Mouse (Mus musculus) cerebellum, postnatal 4 days (tissue): ENCODE results near the gene Pskh1.

Experiments
- DNase-seq, 2 experiments: peaks; one replicate each; pipeline ENCODE4 v3.0.0; 2022; ENCODE audit warnings: low spot score in 2 of 2, mixed read lengths in 1 of 2

Gene Pskh1

DNA sequence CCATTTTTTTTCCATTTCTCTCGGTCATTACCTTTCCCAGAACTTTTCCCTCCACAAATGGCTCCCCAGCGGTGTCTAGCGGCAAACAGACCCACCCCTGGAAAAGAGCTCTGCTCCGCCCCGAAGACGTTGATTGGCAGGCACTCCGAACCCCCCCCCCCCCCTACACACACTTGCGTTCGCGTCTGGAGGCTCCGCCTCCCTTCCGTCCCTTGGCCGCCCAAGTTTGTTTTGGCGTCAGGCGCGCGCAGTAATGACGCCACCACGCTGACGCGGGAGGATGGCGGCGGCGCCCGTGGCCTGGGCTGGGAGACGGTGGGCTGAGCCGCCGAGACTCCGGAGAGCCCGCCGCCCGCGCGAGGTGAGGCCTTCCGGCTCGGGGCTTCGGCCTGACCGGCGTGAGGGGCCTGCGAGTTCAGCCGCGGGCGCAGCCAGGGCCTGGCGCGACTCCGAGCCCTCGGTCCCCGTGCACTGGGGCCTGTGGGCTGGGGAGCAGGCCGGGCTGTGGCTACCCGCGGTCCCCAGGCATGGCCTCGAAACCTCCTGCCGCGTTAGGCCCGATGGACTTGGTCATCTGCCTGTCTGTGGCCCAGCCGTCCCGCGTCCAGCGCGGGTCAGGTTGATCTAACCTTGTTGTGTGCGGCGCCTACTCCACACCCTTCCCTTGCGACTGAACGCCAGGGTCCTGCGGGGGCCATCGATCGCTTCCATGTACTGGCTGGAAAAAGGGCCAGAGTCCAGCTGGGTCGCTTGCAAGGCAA, at the start of gene Pskh1:
TSS of gene Pskh1 (plus strand) at position 262 of the 761 bp plus-strand sequence.
- DNase-seq, result peak; percentile 91 to 95

DNA sequence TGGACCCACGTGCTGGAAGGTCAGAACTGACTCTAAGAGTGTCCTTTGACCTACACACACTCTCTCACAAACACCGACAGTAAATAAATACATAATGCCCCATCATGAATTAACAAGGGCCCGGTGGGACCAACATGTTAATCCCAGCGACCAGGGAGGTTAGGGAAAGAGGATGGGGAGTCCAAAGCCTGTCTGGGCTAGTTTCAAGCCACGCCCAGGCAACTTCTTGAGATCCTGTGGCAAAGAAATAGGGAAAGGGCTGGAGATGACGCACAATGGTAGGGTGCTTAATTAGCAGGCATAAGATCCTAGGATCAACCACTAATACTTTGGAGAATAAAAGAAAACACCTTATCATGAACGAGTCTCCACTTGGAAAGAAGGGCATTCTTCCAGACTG, 49.6 kb upstream of the Pskh1 start:
- DNase-seq, result no peak

DNA sequence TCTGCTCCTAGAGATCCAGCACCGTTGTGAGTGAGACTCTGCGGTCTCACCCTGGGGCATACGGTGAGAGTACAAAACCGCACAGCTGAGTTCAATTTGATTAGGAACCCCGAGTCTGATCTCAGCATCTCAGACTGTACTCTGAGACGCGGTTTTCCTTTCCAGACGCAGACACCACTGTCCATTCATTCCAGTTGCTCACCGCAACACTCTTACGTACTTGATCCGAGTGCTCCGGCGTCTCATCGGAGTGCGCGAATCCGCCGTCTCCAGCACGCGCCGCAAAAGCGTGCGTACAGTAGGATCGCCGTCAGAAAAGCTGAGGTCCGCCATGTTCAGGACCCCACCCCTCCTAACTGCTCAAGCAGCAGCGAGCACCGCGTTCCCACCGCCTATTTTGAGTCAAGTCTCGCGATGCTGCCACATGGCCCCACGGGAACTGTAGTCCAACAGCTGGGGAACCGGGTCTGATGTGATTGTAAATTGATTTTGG, 48.5 kb upstream of the Pskh1 start:
- peak; percentile 83 to 90 for DNase-seq

DNA sequence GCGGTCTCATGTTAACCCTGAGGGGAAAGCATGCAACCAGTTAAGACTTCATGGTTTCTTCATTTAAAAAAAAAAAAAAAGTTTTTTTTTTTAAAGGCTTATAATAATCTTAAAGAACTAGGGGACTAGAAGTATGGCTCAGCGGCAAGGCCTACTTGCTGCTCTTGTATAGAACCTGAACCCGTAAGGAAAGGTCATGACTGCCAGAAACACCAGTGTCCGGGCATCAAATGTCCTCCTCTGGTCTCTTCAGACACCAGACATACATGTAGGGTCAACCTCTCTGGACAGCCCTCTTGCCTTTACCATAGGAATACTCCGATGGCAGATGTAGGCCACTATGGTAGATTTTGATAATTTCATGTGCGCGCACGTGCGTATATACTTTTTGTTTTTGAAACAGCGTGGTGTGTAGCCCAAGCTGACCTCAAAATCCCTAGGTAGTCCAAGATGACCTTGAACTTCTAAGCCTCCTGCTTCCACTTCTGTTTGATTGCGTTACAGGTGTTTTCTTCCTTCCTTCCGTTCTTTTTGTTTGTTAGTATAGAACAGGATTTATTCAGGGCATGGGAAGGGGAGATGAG, 48.0 kb upstream of the Pskh1 start:
- no peak for DNase-seq

DNA sequence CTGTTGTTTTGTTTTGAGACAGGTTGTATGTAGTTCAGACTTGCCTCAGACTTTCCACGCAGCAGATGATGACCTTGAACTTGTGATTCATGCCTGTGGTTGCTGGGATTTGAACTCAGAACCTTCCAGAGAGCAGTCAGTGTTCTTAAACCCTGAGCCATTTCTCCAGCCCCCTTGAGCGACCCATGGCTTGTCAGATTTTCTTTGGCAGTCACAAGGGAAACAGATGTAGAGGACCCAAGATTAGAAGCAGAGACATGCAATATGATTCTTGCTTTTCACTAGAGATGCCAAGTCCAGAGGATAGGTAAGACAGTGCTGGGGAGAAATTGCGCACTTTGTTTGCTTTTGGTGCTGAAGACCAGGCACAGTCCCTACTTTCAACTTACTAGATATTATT, 47.1 kb upstream of the Pskh1 start, which contains the start of gene Cenpt:
TSS of gene Cenpt (minus strand) at position 101 of the 400 bp plus-strand sequence.
- no peak for DNase-seq

DNA sequence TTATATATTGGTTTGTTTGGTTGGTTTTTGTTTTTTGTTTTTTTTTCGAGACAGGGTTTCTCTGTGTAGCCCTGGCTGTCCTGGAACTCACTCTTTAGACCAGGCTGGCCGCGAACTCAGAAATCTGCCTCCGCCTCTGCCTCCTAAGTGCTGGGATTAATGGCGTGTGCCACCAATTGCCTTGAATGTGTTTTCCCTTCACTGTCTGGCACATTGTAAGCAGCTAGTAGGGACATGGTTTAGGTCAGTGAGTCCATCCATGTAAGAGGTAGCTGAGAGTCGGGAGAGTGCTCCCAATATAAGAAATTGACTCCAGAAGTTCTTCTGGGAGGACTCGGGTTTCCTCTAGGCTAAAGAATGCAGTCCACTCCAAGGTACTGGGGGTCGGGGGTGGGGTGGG, 45.9 kb upstream of the Pskh1 start:
- no peak for DNase-seq

DNA sequence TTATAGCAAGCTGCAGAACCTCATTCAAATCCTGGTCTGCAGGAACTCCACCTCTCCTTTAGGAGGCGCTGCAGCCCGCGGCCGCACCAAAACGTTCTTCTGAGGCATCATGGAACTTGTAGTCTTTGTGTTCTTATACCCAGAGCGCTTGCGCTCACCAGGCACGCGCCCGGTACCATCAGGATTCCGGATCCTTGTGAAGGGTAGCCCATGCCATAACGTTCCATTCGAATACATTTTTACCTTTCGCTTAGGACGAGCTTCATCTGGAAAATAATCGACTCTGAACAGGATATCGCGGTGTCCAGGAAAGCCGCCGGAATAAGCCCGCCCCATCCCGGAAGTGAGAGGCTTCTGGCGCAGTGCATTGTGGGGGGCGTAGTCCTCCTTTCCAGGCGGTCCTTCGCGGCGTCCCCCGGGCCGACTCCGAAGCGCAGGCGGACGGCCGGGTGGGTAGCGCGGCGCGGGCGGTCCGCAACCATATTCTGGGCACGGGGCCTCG, 45.5 kb upstream of the Pskh1 start, which contains the start of gene Thap11:
TSS of gene Thap11 (plus strand) at position 418 of the 502 bp plus-strand sequence.
- peak; percentile 77 to 89 for DNase-seq

DNA sequence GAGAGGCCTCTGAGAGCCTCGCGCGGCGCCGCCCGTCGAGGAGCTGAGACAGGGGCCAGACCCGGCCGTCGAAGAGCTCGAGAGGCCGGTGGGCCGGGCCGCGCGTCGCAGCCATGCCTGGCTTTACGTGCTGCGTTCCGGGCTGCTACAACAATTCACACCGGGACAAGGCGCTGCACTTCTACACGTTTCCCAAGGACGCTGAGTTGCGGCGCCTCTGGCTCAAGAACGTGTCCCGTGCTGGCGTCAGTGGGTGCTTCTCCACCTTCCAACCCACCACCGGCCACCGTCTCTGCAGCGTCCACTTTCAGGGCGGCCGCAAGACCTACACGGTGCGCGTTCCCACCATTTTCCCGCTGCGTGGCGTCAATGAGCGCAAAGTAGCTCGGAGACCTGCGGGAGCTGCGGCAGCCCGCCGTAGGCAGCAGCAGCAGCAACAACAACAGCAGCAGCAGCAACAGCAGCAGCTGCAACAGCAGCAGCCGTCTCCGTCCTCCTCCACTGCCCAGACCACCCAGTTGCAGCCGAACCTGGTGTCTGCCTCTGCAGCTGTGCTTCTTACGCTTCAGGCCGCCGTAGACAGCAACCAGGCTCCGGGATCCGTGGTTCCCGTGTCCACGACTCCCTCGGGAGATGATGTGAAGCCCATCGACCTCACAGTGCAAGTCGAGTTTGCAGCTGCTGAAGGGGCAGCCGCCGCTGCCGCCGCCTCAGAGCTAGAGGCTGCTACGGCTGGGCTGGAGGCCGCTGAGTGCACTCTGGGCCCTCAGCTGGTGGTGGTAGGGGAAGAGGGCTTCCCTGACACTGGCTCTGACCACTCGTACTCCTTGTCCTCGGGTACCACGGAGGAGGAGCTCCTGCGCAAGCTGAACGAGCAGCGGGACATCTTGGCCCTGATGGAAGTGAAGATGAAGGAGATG, 44.7 kb upstream of the Pskh1 start:
- peak in 1 of 2 experiments; percentile 47 for DNase-seq

DNA sequence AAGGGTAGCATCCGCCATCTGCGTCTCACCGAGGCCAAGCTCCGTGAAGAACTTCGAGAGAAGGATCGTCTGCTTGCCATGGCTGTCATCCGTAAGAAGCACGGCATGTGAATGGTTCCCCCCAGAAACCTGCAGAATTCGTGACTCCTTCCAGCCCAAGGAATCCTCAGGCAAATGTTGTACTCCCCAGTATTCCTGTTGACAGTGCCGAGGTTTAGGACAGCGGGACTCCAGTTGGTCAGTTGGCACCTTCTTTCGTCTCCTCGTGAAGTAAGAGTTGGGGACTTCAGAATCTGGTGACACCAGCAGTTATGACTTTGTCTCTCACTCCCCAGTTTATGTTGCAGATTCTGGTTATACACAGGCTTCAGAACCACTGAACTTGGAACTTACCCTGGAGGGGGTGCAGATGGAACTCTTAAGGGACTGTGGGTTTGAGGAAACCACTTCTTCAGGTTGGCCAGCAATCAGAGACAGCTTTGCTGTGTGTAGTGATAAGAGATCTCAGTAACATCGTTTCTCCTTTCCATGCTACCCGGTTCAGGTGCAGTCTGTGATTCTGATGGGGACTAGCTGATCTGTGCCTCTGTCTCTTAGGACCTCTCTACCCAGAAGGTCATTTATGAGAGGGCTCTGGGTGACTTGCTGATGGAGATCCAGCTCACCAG, 43.9 kb upstream of the Pskh1 start:
- DNase-seq, result no peak

DNA sequence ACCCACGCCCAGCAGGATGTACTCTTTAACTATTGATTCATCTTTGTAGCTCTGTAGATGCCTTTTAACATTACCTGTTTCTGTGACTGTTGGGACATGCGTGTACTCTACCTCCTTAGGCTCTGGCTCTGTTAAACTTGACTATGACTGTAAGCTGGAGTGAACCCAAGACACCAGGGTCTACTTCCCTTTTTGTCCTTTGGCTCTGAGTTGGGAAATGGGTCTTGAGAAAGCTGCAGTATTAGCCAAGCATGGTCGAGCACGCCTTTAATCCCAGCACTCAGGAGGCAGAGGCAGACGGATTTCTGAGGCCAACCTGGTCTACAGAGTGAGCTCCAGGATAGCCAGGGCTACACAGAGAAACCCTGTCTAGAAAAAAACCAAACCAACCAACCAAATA, 41.7 kb upstream of the Pskh1 start:
- no peak for DNase-seq

DNA sequence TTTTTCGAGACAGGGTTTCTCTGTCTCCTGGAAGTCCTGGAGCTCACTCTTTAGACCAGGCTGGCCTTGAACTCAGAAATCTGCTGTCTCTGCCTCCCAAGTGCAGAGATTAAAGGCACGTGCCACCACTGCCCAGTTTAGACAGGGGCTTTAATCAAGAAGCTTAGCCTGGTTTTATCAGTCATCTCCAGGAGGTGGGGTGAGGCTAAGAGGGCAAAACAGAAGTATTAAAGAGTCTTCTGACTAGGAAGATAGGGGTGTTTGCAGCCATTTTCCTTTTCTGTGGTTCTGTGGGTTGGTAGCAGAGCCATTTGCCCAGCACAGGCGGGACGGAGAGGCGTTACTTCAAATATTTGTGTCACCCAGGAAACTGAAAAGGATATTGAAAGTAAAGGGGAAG, 40.9 kb upstream of the Pskh1 start:
- no peak for DNase-seq

DNA sequence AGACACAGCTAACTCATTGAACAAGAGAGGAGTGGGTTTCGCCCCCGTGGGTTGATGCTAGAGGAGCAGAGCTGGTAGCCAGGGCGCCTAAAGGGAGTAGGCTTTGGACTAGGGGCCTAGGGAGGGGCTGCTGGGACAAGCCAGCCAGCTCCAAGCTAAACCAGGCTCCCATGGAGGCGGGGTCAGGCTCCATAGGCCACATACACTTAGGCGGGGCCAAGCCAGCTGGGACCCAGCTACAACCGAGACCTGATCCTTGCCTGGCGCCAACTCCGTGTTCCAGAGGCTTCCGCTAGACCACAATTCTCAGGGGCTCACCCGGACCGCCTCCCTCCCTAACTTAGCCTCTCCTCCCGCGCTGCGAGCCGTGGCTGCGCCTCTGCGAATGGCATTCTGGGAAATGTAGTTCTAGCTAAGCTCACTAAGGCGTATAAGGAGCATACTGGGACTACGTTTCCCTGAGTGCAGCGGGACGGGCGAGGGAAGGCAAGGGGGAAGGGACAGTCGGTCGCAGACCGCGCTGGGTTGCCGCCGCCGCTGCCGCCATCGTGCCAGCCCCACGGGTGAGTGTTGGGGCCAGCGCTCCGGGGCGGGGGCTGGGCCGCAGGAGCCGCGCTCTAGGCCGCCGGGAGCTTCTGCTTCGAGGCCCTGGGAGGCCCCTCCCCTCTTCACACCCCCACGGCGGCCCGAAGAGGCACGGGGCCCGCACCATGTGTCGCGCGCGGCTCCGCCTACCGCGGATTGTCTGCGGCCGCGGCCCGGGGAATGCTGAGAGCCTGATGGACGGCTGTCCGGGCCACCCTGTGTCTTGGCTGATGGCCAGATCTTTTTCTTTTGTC, 39.9 kb upstream of the Pskh1 start, which contains the start of gene Nutf2:
TSS of gene Nutf2 (plus strand) at position 438 of the 839 bp plus-strand sequence.
- DNase-seq, result peak; percentile 75 to 87

DNA sequence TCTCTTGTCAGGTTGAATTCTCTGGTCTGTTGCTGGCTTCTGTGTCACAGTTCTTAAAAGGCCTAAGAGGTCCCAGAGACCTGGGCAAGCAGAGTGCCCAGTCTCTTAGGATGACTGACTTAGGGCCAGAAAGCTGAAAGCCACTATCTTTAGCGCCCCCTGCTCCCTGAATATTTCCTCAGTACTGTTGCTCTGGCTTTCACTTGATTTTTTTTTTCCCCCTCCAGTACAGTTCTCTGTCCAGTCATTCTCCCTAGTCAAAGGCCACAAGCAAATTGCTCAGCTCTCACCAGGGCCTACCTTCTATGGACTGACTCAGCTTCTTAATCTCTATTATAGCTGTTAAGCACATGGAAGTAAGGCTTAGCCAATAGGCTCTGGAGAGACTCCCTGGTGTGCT, 38.3 kb upstream of the Pskh1 start:
- peak in 1 of 2 experiments; percentile 11 for DNase-seq

DNA sequence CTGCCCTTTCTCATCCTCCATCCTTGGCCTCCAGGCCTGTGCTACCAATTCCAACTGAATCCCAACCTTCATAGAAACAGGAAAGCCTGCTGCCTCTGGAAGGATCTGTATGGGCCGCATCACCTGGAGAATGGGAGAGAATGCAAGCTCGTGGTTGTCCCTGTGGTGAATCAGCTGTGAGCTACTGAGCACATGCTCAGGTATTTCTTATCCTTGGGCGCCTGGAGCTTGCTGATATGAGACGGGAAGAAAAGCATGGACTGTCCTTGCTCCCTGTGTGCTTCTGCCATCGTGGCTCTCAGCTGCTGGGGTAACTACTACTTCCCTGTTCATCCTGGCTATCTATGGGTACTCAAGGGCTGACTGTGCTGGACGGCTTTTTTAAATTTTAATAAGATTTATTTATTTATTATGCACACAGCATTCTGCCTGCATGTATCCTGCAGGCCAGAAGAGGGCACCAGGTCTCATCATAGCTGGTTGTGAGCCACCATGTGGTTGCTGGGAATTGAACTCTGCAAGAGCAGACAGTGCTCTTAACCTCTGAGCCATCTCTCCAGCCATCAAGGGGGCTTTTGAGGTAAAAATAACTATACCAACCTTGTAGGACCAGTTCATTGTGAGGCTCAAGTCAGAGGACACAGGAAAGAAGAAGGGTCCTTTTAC, 33.7 kb upstream of the Pskh1 start:
- DNase-seq, result no peak

DNA sequence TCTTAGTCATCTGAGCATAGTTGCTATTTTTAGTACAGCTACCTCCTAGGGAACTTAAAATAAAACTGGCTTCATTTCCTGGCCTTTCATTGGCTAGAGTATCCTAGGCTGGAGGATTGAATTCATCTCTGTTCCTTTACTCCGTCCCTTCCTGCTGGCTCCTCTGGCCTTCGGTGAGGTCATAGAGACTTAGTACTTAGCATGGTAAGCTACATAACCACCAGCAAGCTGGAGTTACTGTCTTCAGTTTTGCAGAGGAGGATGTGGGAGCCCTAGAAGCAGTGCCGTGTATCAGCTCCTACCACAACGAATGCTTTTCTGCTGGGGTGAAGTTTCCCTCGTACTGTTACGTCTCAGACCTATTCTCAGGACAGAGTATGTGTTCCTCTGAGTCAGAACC, 25.9 kb upstream of the Pskh1 start:
- no peak for DNase-seq

DNA sequence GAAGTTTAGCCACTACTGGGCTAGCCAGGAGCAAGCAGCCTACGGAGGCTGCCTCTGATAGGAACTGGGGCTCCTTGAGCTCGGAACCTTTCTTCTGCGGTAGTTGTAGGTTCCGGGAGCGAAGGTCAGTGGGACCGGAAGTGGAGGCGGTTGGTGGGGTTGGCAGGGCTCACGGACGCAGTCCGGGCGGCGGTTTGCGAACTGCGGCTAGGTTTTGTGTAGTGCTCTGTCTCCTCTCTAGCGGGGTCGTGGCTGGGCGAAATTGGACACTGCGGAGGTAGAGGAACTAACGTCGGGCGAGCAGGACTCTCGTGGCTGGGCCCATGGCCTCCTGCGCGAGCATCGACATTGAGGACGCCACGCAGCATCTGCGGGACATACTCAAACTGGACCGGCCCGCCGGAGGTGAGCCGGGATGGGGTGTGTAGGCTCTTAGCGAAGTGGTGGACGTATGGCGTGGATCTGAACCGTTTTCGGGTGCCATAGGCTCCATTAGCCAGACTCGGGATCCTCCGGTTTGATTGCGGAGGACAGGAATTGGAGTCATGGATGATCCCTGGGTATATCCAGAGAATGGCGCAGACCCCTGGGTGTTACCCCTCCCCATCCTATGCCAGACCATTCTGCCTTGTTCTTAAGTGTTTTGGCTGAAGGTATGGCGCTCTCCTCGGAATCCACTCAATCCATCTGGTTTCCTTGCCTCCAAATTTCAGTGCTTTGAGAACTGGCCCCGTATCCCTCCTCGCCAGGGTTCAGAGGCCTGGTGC, 19.3 kb upstream of the Pskh1 start, which contains the start of gene Edc4:
TSS of gene Edc4 (plus strand) at position 128 of the 767 bp plus-strand sequence.
- peak; percentile 83 to 90 for DNase-seq

DNA sequence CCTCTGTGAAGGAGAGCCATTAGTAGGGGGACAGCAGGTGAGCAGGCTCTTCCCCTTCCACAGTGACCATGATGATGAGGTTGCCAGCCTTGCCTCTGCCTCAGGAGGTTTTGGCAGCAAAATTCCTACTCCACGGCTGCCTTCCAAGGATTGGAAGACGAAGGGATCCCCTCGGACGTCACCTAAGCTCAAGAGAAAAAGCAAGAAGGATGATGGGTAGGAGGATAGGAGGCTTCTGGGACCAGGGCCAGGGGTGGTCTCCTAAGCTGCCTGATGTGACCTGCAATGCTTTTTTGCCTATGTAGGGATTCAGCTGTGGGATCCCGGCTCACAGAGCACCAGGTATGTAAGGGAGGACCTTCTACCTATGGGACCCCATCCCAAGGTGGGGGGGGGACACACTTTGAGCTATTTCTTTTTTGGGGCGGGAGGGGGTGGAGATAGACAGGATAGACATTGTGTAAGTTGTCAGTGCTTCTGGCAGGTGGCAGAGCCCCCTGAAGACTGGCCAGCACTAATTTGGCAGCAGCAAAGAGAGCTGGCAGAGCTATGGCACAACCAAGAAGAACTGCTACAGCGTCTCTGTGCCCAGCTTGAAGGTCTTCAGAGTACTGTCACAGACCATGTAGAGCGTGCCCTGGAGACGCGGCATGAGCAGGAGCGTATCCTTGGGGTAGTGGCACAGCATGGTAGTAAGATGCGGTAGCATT, 10.3 kb upstream of the Pskh1 start:
- DNase-seq, result no peak

DNA sequence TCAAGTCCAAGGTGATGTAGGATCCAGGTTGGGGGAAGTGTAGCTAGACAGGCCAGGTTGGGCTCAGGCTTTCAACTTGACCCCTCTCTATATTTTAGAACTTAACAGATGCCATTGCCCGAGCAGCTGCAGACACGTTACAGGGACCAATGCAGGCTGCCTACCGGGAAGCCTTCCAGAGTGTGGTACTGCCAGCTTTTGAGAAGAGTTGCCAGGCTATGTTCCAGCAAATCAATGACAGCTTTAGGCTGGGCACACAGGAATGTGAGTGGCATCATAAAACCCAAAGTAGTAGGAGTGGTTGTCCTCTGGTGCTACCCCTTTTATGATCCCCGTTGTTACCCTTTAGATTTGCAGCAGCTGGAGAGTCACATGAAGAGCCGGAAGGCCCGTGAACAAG, 9.4 kb upstream of the Pskh1 start:
- no peak for DNase-seq
